Mouse (Mus musculus) MEL (cell line): ENCODE measurements around the gene Tubb3. TPM values are rescaled to one million over a fixed set of nuclear protein-coding genes. Genes with fewer than 3 reads are reported as not detected.

Experiments used
- DNase-seq: peaks from one replicate; pipeline ENCODE4 v3.0.0; 2011; ENCODE audit warnings: low read depth, low spot score
- H3K27ac ChIP-seq: 2 replicates; pipeline ENCODE4 v1.5.1; 2012; ENCODE audit warnings: low read depth, mild to moderate bottlenecking, control low read depth, low read length, moderate library complexity; ENCODE audit not compliant: control insufficient read depth
- H3K27me3 ChIP-seq, 2 experiments: fragments of 150-350 bp in 1 of 2; sonication (generic) in 1 of 2; 2 replicates each; pipeline ENCODE4 v1.6.1; 2012; ENCODE audit warnings: low read length in 2 of 2, mild to moderate bottlenecking in 2 of 2, improper control_type of control experiment in 1 of 2, moderate library complexity in 1 of 2; ENCODE audit not compliant: insufficient read depth in 2 of 2, control insufficient read depth in 1 of 2
- H3K36me3 ChIP-seq, 2 experiments: 2 replicates each; pipeline ENCODE4 v1.6.1; 2012 to 2014; ENCODE audit warnings: low read length in 2 of 2, improper control_type of control experiment in 1 of 2, inconsistent platforms in 1 of 2, mild to moderate bottlenecking in 1 of 2; ENCODE audit not compliant: insufficient read depth in 2 of 2, control insufficient read depth in 1 of 2
- H3K4me1 ChIP-seq, 2 experiments: fragments of 150-350 bp in 1 of 2; sonication (generic) in 1 of 2; 2 replicates each; pipeline ENCODE4 v1.6.1; 2012; ENCODE audit warnings: low read length in 2 of 2, improper control_type of control experiment in 1 of 2, mild to moderate bottlenecking in 1 of 2; ENCODE audit not compliant: insufficient read depth in 2 of 2, control insufficient read depth in 1 of 2
- H3K4me3 ChIP-seq, 2 experiments: fragments of 150-350 bp in 1 of 2; sonication (generic) in 1 of 2; 2 replicates each; pipeline ENCODE4 v1.5.1; 2012; ENCODE audit warnings: low read depth in 2 of 2, low read length in 2 of 2, mild to moderate bottlenecking in 2 of 2, moderate library complexity in 2 of 2, control low read depth in 1 of 2, improper control_type of control experiment in 1 of 2; ENCODE audit not compliant: control insufficient read depth in 1 of 2, insufficient read depth in 1 of 2
- H3K79me2 ChIP-seq: 2 replicates; pipeline ENCODE4 v1.6.1; 2012; ENCODE audit warnings: mild to moderate bottlenecking, low read length, moderate library complexity; ENCODE audit not compliant: control insufficient read depth, poor library complexity, insufficient read depth
- H3K9ac ChIP-seq: 2 replicates; pipeline ENCODE4 v1.6.1; 2012; ENCODE audit warnings: low read depth, mild to moderate bottlenecking, control low read depth, low read length, moderate library complexity; ENCODE audit not compliant: control insufficient read depth, poor library complexity, severe bottlenecking
- H3K9me3 ChIP-seq: fragments of 150-350 bp; sonication (generic); replicated peaks from 2 replicates; pipeline ENCODE4 v1.6.1; 2012; ENCODE audit warnings: mild to moderate bottlenecking, low read length, improper control_type of control experiment, moderate library complexity; ENCODE audit not compliant: insufficient read depth
- CHD2 ChIP-seq: IDR thresholded peaks from 2 replicates; pipeline ENCODE4 v1.6.1; 2011; ENCODE audit warnings: low read length, improper control_type of control experiment
- CTCF ChIP-seq, 3 experiments: IDR thresholded peaks in 2 of 3; conservative IDR thresholded peaks in 1 of 3; 2 replicates each; pipeline ENCODE4 v1.5.1; 2011 to 2012; ENCODE audit warnings: low read length in 3 of 3, low read depth in 2 of 3, mild to moderate bottlenecking in 2 of 3, improper control_type of control experiment in 1 of 3, inconsistent platforms in 1 of 3, mixed read lengths in 1 of 3, moderate library complexity in 1 of 3; ENCODE audit not compliant: control insufficient read depth in 1 of 3, insufficient read depth in 1 of 3, poor library complexity in 1 of 3, severe bottlenecking in 1 of 3
- ELF1 ChIP-seq: IDR thresholded peaks from 2 replicates; pipeline ENCODE4 v1.6.1; 2014; ENCODE audit warnings: low read depth, mild to moderate bottlenecking, inconsistent platforms, low read length, improper control_type of control experiment, moderate library complexity
- EP300 ChIP-seq, 2 experiments: IDR thresholded peaks; 2 replicates each; pipeline ENCODE4 v1.6.1; 2011; ENCODE audit warnings: improper control_type of control experiment in 2 of 2, low read length in 2 of 2, low read depth in 1 of 2, mild to moderate bottlenecking in 1 of 2
- ETS1 ChIP-seq: IDR thresholded peaks from 2 replicates; pipeline ENCODE4 v1.6.1; 2012; ENCODE audit warnings: low read depth, mild to moderate bottlenecking, inconsistent platforms, low read length, improper control_type of control experiment, moderate library complexity
- HCFC1 ChIP-seq: IDR thresholded peaks from 2 replicates; pipeline ENCODE4 v1.6.1; 2012; ENCODE audit warnings: low read depth, mild to moderate bottlenecking, inconsistent platforms, low read length, improper control_type of control experiment, moderate library complexity
- KAT2A ChIP-seq: conservative IDR thresholded peaks from 2 replicates; pipeline ENCODE4 v1.6.1; 2012; ENCODE audit warnings: low read depth, low read length, improper control_type of control experiment, inconsistent platforms
- MAFK ChIP-seq: IDR thresholded peaks from 2 replicates; pipeline ENCODE4 v1.6.1; 2011; ENCODE audit warnings: low read depth, mild to moderate bottlenecking, low read length, improper control_type of control experiment, borderline replicate concordance
- MAZ ChIP-seq: IDR thresholded peaks from 2 replicates; pipeline ENCODE4 v1.6.1; 2012; ENCODE audit warnings: low read depth, mild to moderate bottlenecking, inconsistent platforms, low read length, improper control_type of control experiment
- MEF2A ChIP-seq: IDR thresholded peaks from 2 replicates; pipeline ENCODE4 v1.6.1; 2014; ENCODE audit warnings: low read depth, mild to moderate bottlenecking, inconsistent platforms, low read length, improper control_type of control experiment; ENCODE audit not compliant: poor library complexity, insufficient replicate concordance, severe bottlenecking; ENCODE audit errors: extremely low read depth
- MYC ChIP-seq: IDR thresholded peaks from 2 replicates; pipeline ENCODE4 v1.6.1; 2011; ENCODE audit warnings: low read depth, mild to moderate bottlenecking, low read length, improper control_type of control experiment, moderate library complexity
- NRF1 ChIP-seq: IDR thresholded peaks from 2 replicates; pipeline ENCODE4 v1.6.1; 2014; ENCODE audit warnings: low read depth, mild to moderate bottlenecking, inconsistent platforms, low read length, improper control_type of control experiment, moderate library complexity; ENCODE audit not compliant: poor library complexity, insufficient read depth, severe bottlenecking
- POLR2A ChIP-seq, 2 experiments: IDR thresholded peaks; 2 replicates each; pipeline ENCODE4 v1.6.1; 2011 to 2012; ENCODE audit warnings: low read length in 2 of 2, mild to moderate bottlenecking in 2 of 2, control low read depth in 1 of 2, improper control_type of control experiment in 1 of 2, low read depth in 1 of 2, moderate library complexity in 1 of 2; ENCODE audit not compliant: control insufficient read depth in 1 of 2, insufficient read depth in 1 of 2, poor library complexity in 1 of 2
- POLR2AphosphoS2 ChIP-seq: IDR thresholded peaks from 2 replicates; pipeline ENCODE4 v1.6.1; 2011; ENCODE audit warnings: low read length, improper control_type of control experiment
- RAD21 ChIP-seq: IDR thresholded peaks from 2 replicates; pipeline ENCODE4 v1.6.1; 2011; ENCODE audit warnings: mild to moderate bottlenecking, low read depth, low read length, improper control_type of control experiment
- SMC3 ChIP-seq: IDR thresholded peaks from 2 replicates; pipeline ENCODE4 v1.6.1; 2011; ENCODE audit warnings: low read depth, low read length, improper control_type of control experiment
- TAL1 ChIP-seq: IDR thresholded peaks from 2 replicates; pipeline ENCODE4 v1.6.1; 2012; ENCODE audit warnings: mild to moderate bottlenecking, inconsistent platforms, low read length, moderate library complexity, mixed read lengths
- TBP ChIP-seq: IDR thresholded peaks from 2 replicates; pipeline ENCODE4 v1.8.0; 2011; ENCODE audit warnings: low read depth, low read length, improper control_type of control experiment
- TCF12 ChIP-seq: IDR thresholded peaks from 2 replicates; pipeline ENCODE4 v1.6.1; 2014; ENCODE audit warnings: low read depth, mild to moderate bottlenecking, inconsistent platforms, low read length, improper control_type of control experiment, moderate library complexity
- USF1 ChIP-seq: IDR thresholded peaks from 2 replicates; pipeline ENCODE4 v1.6.1; 2014; ENCODE audit warnings: low read depth, mild to moderate bottlenecking, inconsistent platforms, low read length, improper control_type of control experiment, moderate library complexity
- ZC3H11A ChIP-seq: IDR thresholded peaks from 2 replicates; pipeline ENCODE4 v1.6.1; 2012; ENCODE audit warnings: low read depth, mild to moderate bottlenecking, inconsistent platforms, low read length, improper control_type of control experiment
- ZKSCAN1 ChIP-seq: IDR thresholded peaks from 2 replicates; pipeline ENCODE4 v1.6.1; 2012; ENCODE audit warnings: low read depth, mild to moderate bottlenecking, inconsistent platforms, low read length, improper control_type of control experiment, moderate library complexity
- ZNF384 ChIP-seq: IDR thresholded peaks from 2 replicates; pipeline ENCODE4 v1.6.1; 2012; ENCODE audit warnings: low read depth, mild to moderate bottlenecking, inconsistent platforms, low read length, improper control_type of control experiment
- polyA plus RNA-seq, 2 experiments: library from polyadenylated mRNA; stranded (reverse) in 1 of 2; unstranded in 1 of 2; fragments of >175 nt in 1 of 2; fragments of >200 nt in 1 of 2; gene quantifications; 2 replicates each; pipeline versions ENCODE4 v1.2.1 to v1.2.4; 2012; ENCODE audit warnings: low replicate concordance in 2 of 2, low read depth in 1 of 2; ENCODE audit not compliant: insufficient read length in 2 of 2, insufficient read depth in 1 of 2, missing spikeins in 1 of 2
- total RNA-seq: library from RNA; depleted of rRNA; stranded (reverse); fragments of 300-350 nt; gene quantifications from 2 replicates; pipeline ENCODE4 v1.2.3, GENCODE M21; 2012

Tubb3 gene
- total and polyA plus RNA-seq, 3 experiments, result 0.69 to 1.4 TPM; not detected in 1

GRCm38 (mm10) chr8:123404521-123404920 is 6.7 kb upstream of the Tubb3 start:
- no peak for TF ChIP-seq MAZ
- no peak for TF ChIP-seq ETS1
- no peak for TF ChIP-seq ZC3H11A
- no peak; the same call in 1 of the 2 replicates for TF ChIP-seq POLR2AphosphoS2
- no peak for TF ChIP-seq RAD21
- no peak for TF ChIP-seq TCF12
- no peak for TF ChIP-seq ZNF384
- TF ChIP-seq TAL1, result no peak
- no peak for TF ChIP-seq POLR2A (IDR thresholded peaks at IDR 0.05; ENCODE audit: control insufficient read depth in 1 of 2, insufficient read depth in 1 of 2, low read depth in 1 of 2, low read length in 2 of 2, poor library complexity in 1 of 2)
- TF ChIP-seq ZKSCAN1, result no peak
- no peak for TF ChIP-seq SMC3
- no peak for TF ChIP-seq EP300 (IDR thresholded peaks at IDR 0.05; ENCODE audit: low read depth in 1 of 2, low read length in 2 of 2)
- no peak for TF ChIP-seq MEF2A
- no peak for TF ChIP-seq MAFK
- TF ChIP-seq HCFC1, result no peak
- TF ChIP-seq, all 39 proteins: peak for 0

GRCm38 (mm10) chr8:123406786-123407185 is 4.4 kb upstream of the Tubb3 start, which contains the start of gene Mc1r:
Gene Mc1r, plus strand, starts transcription at chr8:123407107.
- Histone ChIP-seq H3K4me3 (peak within 1 kb of the TSS; percentile 23 to 53; a peak in 1 of 4 replicates), H3K36me3 (peaks cover 0 to 32% of the 10 kb centered on the region in 2 experiments; a peak in 2 of 4 replicates), H3K27ac (no peak within 1 kb of the TSS)
- no peak for TF ChIP-seq KAT2A
- TF ChIP-seq RAD21, result peak; percentile 17; the same call in 1 of the 2 replicates
- TF ChIP-seq ELF1, result peak; percentile 72
- peak; percentile 85 for TF ChIP-seq MYC
- TF ChIP-seq CHD2, result no peak
- peak; percentile 79 to 92 (median 90) for TF ChIP-seq CTCF (IDR thresholded peaks at IDR 0.05 in 2 of 3, conservative IDR thresholded peaks at IDR 0.05 in 1 of 3; ENCODE audit: control insufficient read depth in 1 of 3, insufficient read depth in 1 of 3, low read depth in 2 of 3, low read length in 3 of 3, poor library complexity in 1 of 3, severe bottlenecking in 1 of 3)
- 0 out of 2 replicates have a peak, but pooled peaks have one; percentile 38 for TF ChIP-seq NRF1
- 0 out of 2 replicates have a peak, but pooled peaks have one; percentile 21 for TF ChIP-seq TBP
- TF ChIP-seq USF1, result peak; percentile 85
- TF ChIP-seq, all 39 proteins: peak for 7
- no peaks in the 10 kb centered on the region for H3K79me2 ChIP-seq
- peak within 1 kb of the TSS; percentile 46 for H3K9ac ChIP-seq
- no peaks in the 10 kb centered on the region for H3K27me3 ChIP-seq
- peaks cover 2 to 43% of the 10 kb centered on the region in 2 experiments for H3K4me1 ChIP-seq
- no peaks in the 10 kb centered on the region for H3K9me3 ChIP-seq
- DNase-seq, result peak; percentile 84

More at GRCm38 (mm10) chr8:123404521-123404920, 6.7 kb upstream of the Tubb3 start:
- no peak overlapping the region for H3K9ac ChIP-seq
- H3K4me3 ChIP-seq, result no peak overlapping the region
- H3K27ac ChIP-seq, result no peak overlapping the region
- H3K79me2 ChIP-seq, result no peaks in the 10 kb centered on the region
- peaks cover 0 to 18% of the 10 kb centered on the region in 2 experiments; a peak in 2 of 4 replicates for H3K36me3 ChIP-seq
- H3K4me1 ChIP-seq, result peaks cover 2 to 27% of the 10 kb centered on the region in 2 experiments
- no peaks in the 10 kb centered on the region for H3K9me3 ChIP-seq
- DNase-seq, result no peak
- no peaks in the 10 kb centered on the region for H3K27me3 ChIP-seq
